Mouse (Mus musculus): ENCODE data around the gene Trim10.

Gene Trim10

DNA sequence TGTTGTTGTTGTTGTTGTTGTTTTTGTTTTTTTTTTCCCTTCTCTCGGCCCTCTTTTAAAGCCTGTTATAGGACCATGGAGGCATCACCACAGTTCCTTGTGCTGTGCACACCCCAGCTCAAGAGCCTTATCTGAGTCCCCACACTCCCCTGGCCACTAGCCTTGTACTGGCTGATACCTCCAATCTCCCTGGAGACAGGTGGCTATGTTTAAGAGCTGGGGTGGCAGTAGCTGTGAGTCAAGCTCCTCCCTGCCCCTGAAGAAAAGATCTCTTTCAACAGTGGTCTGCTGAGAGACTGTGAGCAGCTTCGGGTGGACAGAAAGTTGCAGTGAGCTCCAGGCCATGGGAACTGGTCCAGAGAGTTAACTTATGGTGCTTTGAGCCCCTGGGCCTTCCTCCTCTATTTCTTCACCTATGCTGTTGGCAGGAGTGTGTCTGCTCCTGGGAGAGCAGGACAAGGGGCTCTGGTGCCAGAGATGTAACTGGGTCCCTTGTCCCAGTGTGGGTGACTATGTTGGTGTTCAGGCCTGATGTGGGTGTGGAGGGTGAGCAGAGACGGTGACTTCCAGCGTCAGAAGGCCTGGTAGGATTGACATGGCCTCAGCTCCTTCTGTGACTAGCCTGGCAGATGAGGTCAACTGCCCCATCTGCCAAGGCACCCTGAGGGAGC lies at the start of gene Trim10:
Gene Trim10, plus strand, starts transcription at position 291 of the 671 bp plus-strand sequence.
- DNase-seq, result no peak

DNA sequence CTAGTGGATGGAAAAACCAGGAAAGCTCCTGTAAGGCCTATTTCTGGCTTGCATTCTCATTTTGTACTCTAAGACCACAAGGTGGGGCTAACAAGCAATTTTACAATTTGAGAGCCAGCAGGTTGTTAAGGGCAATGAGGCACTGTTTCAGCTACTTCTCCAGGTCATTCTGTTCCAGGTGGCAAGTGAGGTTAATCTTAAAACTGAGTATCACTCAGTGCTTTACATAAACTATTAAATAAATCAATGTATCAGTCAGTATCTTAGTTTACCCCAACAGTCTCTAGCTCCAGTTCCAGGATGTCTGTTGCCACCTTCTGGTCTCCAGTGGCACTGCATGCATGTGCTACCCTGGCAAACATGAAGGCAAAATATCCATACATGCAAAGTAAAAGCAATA lies 45.4 kb upstream of the Trim10 start:
- peak; percentile 47 to 51 for DNase-seq

DNA sequence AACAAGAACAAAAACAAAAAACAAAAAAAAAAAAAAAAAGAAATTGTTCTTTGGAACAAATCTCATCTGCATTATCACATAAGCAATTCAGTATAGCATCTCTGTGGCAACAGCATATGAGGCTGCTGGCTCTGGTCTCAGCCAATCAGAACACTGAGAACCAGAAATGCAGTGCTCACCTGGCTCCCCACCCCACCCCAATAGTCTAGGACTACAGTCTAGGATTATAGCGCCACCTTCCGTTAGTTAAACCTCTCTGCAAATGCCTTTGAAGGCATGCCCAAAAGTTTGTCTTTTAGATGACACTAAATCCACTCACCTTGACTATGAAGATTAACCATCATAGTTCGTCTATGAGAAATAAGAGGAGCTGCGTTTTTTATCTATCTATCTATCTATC lies 43.8 kb upstream of the Trim10 start:
- DNase-seq, result peak in 1 of 2 experiments; percentile 29

DNA sequence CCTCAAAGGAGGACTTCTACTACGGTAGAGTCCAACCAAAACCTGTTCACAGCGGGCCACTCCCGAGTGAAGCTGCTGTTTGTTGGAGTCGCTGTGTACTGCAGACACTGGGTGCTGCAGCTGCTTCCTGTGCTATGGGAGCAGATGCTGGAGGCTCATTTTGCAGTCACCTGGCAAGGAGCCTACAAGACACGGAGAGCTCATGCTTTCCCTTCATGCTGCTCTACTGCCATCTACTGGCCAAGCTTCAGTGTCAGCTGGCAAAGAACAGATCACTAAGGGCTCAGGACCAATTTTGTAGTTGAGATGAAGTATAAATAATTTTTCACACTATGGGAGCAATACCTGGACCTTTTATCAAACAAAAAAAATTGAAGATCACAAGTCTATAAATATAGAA lies 43.4 kb upstream of the Trim10 start:
- DNase-seq, result peak; percentile 79 to 87

DNA sequence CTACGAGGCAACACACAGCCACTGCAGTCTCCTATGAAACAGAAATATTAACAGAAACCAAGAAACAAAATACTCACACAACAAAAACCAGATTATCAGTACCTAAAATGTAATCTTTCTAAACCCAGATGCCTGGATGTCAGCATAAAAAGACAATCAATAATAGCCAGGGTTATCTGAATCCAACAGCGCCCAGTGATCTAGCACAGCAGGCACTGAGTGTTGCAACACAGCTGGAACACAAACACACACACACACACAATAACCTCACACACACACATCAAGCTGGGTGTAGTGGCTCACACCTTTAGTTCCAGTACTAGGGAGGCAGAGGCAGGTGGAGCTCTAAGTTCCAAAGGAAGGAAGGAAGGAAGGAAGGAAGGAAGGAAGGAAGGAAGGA lies 40.9 kb upstream of the Trim10 start:
- DNase-seq, result no peak

DNA sequence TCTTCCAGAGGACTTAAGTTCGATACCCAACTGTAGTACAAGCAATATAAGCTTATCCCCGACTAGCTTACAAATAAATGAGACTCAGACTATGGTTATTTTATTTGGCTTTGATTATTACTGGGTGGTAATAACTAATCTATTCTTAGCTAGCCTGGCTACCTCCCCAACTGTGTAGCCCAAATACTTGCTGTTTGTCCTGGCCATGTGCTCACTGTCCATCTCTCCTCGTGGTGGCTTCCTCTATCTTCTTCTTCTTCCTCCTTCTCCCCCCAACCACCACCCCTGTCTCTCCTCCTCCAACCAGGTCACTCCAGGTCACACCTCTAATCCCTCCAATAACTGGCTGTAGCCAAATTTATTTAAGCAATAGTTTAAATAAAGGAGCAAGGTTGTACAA lies 38.9 kb upstream of the Trim10 start:
- DNase-seq, result no peak

DNA sequence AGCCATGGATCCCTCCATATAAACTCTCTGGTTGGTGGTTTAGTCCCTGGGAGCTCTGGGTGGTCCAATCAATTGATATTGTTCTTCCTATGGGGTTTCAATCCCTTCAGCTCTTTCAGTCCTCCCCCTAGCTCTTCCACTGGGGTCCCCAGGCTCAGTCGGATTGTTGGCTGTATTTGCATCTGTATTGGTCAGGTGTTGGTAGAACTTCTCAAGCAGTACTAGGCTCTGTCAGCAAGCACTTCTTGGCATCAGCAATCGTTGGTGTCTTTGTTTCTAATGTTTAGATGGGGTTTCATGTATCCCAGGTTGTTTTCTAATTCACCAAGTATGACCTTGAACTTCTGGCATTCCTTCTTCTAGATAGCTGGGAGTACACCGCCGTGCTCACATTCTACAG lies 36.7 kb upstream of the Trim10 start:
- no peak for DNase-seq

DNA sequence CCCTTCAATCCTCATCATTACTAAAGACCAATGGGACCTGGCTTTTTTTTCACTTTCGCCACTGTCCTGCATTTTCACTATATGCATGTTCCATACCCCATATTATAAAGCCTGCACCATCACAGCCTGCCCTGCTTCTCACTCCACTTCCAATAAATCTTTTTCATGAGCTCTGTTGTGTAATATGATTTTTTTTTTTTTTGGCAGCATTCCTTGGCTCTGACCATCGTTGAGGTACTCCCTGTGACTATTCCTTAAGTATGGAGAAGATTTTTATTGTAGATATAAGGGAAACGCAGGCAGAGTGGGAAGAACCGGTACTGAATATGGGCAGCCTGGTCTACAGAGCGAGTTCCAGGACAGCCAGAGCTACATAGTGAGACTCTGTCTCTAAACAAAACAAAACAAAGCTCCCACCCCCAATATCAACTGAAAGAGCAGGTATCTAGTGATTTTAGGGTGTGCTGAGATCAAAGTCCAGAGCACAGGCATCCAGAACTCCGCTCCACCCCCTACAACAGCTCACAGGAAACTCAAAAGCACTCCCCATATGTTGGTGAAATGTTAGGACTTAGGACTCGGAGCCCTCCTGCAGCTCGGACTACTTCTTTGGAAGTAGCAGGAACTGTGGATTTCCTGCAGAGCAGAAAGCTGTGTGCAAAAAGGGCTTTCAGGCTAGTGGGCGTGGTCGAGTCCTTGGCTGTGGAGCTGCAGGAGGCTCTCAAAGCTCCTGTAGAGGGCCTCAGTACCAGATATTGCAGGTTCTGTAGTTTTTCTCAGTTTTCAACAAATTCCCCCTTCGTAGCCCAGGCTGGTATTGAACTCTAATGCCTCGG lies 33.6 kb upstream of the Trim10 start:
- DNase-seq, result peak; percentile 31 to 43

DNA sequence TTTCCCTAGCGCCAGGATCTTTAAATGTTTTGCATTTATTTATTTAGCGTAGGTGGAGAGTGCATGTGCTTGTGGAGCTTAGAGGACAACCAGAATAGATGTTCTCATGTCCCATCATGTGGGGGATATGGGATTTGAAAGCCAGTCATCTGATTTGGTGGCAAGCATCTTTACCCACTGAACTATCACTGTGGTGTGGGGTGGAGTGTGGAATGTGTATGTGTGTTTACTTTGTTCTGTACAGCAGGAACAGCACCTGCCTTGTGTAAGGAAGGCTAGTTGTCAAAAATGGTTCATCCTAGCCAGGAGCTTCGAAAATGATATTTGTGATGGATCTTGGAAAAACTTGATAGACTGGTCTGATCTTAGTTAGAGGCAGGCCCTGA lies 33.0 kb upstream of the Trim10 start:
- DNase-seq, result no peak

DNA sequence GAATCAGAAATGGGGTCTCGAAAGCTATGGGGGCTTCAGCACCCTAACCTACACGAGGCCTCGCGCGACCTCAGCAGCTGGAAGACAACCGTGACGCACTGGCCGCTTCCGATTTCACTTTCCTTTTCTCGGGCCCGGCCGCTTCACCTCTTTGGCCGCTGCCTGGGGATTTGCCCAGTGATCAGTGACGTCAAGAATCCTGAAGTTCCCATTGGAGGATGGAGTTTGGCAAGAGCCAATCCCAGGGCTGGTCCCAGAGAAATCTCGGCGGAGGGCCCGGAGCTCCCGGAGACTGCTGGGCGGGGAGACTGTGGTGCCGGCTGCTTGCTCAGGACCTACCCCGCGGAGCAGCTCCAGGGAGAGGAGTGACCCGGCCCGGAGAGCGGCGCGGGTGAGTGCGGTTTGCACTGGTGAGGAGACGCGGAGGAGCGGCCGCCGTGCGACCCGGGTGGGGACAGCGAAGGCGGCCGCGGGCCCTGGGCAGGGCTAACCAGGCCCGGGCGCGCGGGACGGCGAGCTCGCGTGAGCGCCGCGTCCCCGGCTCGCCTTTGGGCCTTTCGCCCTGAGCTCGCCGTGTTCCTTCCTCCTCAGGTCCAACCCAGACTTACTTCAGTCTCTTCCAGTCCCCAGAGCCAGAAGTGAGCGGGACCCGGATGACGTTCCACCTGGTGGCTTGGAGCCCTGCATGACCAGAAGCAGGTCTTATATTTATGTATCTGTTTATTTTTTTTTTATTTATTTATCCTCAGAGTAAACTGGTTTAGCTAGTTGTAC lies 32.3 kb upstream of the Trim10 start, which contains the start of gene Trim26:
Gene Trim26, plus strand, starts transcription at position 261 of the 774 bp plus-strand sequence.
- DNase-seq, result peak; percentile 96 to 99

DNA sequence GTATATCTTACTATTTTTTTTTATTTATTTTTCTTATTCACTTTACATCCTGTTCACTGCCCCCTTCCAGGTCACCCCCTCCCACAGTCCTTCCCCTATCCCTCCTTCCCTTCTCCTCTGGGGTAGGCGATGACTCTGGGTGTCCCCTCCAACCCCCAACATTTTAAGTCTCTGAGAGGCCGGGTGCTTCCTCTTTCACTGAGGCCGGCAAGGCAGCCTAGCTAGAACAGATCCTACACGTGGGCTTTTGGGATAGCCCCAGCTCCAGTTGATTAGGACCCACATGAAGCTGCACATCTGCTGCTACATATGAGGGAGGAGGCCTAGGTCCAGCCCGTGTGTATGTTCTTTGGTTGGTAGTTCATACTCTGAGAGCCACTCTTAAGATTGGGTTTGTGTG lies 30.4 kb upstream of the Trim10 start:
- no peak for DNase-seq

DNA sequence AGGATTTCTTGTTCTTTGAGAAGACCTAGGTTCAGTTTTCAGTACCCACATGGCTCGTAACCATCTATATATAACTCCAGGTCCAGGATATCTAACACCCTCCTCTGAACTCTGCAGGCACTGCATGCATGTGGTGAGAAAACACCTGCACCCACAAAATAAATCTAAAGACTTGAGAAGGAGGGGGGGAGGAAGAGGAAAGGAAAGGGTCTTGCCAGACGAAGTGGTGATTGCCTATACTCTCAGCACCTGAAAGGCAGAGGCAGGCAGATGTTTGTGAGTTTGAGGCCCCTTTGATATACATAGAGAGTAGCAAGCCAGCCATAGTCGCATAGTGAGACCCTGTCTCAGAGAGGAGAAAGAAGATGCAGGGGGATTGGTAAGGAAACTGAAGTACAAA lies 29.4 kb upstream of the Trim10 start:
- DNase-seq, result no peak

DNA sequence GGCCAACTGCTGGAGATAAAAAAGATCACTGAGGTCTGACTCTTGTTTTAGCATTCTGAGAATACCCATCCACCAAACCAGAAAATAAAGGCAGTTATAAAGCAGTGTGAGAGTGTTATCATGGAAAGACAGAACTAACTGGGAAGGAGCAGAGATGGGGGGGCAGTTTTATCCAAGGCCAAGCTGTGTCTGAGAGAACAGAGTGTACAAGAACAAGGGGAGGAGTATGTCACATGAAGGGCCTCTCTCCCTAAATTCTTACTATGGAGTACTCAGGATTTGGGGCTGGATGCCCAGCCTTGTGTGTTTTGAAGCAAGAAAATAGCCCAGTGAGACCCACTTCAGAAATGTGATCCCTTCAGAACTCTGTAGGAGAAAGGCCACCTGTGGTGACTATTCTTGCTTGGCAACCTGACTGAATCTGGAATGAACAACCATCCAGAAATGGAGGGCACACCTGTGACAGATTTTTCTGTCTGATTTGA lies 28.4 kb upstream of the Trim10 start:
- no peak for DNase-seq

DNA sequence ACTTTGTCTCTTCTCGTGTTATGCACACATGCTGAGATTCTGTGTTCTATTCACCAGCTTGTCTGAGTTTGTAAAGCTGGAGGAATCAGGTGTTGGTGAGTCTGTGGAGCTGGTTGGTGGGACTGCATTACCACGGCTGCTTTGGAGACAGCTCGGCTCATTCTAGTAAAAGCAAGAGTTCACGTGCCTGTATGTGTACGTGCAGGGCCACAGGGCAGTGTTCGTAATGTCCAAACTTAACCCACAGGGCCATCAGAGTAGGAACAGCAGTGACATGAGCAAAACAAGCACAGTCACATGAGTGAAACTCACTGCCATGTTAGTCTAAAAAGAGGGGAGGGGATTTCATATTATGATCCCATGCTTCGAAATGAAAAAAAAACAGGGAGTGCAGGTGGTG lies 25.7 kb upstream of the Trim10 start:
- no peak for DNase-seq

DNA sequence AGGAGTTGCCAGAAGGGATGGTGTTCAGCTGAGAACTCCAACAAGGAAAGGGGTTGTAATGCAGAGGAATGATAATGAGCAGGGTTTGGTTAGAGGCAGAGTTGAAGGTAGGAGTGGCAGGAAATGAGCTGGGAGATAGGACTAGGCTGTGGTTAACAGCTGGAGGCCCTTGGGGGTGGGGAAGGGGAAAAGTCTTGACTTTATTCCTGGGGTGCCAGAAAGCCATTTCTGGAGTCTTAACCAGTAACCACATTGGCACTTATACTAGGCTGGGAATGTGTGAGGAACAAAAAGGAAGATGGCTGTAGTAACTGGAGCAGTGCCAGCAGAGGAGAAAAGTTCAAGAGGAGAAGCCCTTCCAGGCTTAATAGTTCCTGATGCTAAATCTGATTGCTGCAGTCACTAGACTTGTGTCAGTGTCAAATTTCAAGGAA lies 25.1 kb upstream of the Trim10 start:
- DNase-seq, result no peak

DNA sequence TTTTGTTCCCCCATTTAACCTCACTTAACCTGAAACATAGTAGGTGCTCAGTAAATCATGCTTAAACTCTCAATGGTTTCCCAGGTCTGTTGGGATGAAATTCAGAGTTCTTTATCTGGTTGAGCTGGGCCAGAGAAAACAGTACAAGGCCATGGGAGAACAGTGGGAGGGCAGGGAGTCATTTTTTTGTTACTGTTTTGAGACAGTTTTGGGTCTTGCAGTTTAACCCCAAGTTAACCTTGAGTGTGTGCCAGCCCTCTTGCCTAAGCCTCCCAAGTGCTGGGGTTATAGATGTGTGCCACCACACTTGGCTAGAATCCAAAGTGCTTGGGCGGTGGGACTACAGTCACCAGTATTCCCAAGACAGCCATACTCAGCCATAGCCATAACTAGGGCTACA lies 24.6 kb upstream of the Trim10 start:
- no peak for DNase-seq

DNA sequence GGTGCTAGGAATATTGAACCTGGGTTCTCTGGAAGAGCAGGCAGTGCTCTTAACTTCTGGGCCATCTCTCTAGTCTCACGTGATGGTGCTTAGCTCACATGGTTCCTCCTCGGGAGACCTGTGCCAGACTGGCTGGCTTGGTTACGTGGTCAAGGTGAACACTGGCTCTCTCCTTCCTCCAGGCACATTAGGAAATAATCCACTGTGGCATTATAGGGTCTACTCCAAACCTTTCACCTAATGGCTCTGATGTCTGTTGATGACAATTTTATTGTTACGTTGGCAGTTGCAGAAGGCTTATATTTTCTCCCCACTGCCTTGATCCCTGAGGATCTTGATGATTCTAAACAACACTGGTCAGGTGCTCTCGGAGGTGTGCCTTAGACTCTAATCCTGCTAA lies 20.5 kb upstream of the Trim10 start:
- no peak for DNase-seq

DNA sequence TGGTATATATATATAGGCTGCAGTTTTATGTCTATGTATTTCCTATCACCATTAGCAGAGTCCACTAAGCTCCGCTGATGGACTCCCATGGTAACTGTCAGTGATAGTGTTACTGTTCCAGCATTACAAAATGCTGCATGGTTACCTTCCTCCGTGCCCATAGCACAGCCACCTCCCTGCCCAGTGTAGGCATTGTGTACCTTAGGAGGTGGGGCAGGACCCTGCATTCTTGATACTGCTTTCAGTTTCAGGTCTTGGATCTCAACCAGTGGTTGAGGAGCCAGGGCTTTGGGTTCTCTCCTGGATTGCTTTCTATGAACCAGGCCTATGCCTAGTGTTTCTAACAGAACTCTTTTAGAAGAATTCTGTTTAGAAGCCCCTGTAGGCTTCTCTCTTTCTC lies 19.4 kb upstream of the Trim10 start:
- no peak for DNase-seq

DNA sequence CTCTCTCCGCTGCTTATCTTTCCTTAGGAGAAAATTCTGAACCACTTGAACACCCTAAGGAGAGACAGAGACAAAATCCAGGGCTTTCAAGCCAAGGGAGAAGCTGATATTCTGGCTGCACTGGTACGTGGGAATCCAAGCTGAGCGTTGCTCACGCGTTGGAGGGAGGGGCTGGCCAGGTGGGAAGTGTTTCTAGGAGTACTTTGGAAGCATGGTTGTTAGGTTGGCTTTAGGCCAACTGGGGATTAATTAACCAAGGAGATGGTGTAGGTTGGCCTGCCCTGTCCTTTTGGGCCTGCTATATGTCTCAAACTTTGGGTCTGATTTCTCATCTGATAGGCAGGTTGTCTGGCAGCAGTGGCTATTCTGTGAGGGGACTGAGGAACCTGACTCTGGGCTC lies 18.2 kb upstream of the Trim10 start:
- DNase-seq, result no peak

DNA sequence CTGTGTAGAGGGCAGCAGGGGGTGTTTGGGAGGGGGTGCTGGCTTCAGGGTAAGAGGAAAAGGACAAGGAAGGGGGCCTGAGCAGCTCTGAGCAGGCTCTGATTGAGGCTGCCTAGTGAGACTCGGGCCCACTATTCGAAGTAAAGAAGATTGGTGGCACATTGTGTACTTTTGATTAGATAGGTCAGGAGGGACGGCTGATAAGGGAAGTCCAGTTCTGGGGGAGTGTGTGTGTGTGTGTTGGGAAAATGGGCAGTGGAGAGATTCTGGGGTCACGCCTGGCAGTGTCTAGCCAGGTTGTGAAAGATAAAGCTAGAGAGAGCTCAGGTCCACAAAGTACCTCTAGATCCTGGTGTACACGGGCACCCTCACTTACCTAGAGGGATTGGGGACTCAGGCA lies 17.7 kb upstream of the Trim10 start:
- DNase-seq, result no peak

DNA sequence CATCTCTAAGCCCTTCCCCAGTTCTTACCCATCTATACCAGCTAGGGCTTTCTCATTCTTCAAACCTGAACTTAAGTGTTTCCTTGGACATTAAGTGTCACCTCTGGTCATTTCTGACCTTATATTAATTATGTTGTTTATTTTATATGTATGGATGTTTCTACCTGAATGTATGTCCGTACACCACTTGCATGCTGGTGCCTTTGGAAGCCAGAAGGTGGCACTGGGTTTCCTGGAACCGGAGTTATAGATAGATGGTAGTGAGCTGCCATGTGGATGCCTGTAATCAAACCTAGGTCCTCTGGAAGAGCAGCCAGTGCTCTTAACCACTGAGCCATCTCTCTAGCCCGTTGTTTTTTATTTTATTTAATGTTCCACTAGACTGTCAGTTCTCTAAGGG lies 13.9 kb upstream of the Trim10 start:
- no peak for DNase-seq

DNA sequence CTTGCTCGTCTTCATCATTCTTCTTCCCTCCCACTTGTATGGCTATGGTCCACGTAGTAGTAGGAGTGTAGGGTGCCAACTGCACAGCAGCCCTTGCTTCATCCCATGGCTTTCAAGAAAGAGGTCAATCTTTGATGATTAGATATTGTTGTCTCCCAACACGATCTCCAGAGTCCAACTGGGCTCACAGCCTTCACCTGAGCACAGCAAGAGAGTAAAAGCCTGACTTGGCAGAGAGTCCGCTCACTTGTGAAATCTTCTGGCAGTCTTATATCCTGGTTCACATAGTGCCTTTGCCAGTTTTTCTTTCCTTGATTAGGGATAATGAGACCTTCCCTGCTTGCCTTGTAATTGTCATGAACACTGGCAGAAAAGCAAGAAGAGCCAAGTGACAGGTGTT lies 13.1 kb upstream of the Trim10 start:
- no peak for DNase-seq

DNA sequence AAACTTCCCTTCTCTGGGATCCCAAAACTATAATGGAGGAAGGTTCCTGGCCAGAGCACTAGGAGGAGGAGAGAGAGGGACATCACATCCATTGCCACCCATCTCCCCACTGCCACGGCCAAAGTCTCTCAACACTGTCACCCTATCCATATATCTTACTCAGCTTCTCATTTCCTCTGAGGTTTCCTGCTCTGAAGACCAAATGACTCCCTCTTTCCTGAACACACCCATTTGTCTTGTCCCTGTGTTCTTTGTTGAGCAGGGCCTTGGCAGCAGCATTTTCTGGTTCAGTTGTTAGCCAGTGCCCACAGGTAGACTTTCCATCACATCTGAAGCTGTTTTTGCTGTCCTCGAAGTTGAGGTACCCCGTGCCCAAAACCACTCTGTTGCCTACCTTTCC lies 11.2 kb upstream of the Trim10 start:
- DNase-seq, result no peak

DNA sequence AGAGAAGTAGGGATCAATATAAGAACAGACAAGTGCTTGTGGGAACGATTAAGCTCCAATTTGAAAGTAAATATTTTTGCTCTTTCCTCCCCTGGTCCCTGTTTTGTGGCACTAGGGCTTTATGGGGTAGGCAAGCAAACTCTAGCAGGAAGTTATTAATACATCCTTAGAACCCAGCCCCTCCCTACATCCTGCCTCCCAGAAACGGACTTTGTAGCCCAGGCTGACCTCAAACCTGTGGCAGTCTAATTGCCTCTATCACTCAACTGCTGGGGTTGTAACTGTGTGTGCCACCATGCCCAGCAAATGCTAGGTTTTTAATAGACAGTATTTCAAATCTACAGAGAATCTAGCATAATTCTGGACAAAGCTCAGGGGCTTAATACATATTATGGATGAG lies 7.7 kb upstream of the Trim10 start:
- DNase-seq, result no peak

All from cerebellum, postnatal 36 days (tissue).